Mouse (Mus musculus): Measurements from ENCODE around the gene Fgfr1op.

DNA sequence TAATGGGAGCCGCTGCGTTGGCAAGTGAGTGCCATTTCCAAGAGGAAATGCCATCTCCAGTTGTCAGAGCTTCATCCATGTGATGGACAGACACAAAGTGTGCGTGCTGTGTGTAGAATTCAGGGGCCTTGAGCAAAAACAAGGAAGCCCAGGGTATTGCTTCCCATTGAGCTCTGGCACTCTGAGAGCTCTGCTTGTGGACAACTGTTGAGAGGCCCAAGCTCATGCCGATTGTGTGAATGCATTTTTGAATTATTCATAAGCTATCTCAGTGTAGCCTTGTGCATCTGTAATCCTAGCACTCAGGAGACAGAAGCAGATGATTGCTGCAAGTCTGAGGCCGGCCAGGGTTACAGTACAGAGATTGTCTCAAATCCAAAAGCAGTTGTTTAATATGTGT lies 11.8 kb downstream of the Fgfr1op start:
- TF ChIP-seq EP300 (IDR thresholded peaks at IDR 0.05; ENCODE audit: low read depth) (no peak), CTCF (IDR thresholded peaks at IDR 0.05; ENCODE audit: low read depth) (no peak)

All from heart, postnatal 0 days (tissue).